7 mouse cellular contexts compared by ENCODE assay signal in genomic region chr1:180568761-180569452, GRCm38 (mm10). TPM values are rescaled to one million over a fixed set of nuclear protein-coding genes. Genes with fewer than 3 reads are reported as not detected.
DNase-seq lines count a peak whose midpoint lies in the region; ATAC-seq lines count a peak whose summit lies in the region.

Parp1 (plus strand) TSS chr1:180568924.

- H3K36me3 ChIP-seq in intestine, embryonic 16.5 days (ENCODE audit: control insufficient read depth, insufficient read depth, low read length) = peaks cover 3% of the 10 kb centered on the region; the same call in 1 of the 2 replicates
- H3K36me3 ChIP-seq in midbrain, embryonic 11.5 days (ENCODE audit: control insufficient read depth, insufficient read depth, low read length) = peaks cover 9% of the 10 kb centered on the region; the same call in 1 of the 2 replicates

- H3K9ac ChIP-seq in intestine, embryonic 16.5 days (ENCODE audit: low read depth, low read length) = peak within 1 kb of the TSS; percentile 91
- H3K9ac ChIP-seq in midbrain, embryonic 11.5 days (ENCODE audit: low read length) = peak within 1 kb of the TSS; percentile 84

- peak within 1 kb of the TSS; percentile 92 for H3K27ac ChIP-seq in intestine, embryonic 16.5 days (ENCODE audit: low read length)
- peak within 1 kb of the TSS; percentile 68 for H3K27ac ChIP-seq in midbrain, embryonic 11.5 days (ENCODE audit: low read depth, low read length)

- H3K9me3 ChIP-seq in intestine, embryonic 16.5 days (ENCODE audit: control insufficient read depth, low read length) = no peaks in the 10 kb centered on the region
- no peaks in the 10 kb centered on the region; the same call in 1 of the 2 replicates for H3K9me3 ChIP-seq in midbrain, embryonic 11.5 days (ENCODE audit: control insufficient read depth, low read length)

- ATAC-seq in intestine, embryonic 16.5 days = peak; percentile 97
- peak; percentile 96 for ATAC-seq in midbrain, embryonic 11.5 days (ENCODE audit: low FRiP score)

- H3K4me3 ChIP-seq in intestine, embryonic 16.5 days (ENCODE audit: low read length) = peak within 1 kb of the TSS; percentile 97
- peak within 1 kb of the TSS; percentile 68 for H3K4me3 ChIP-seq in midbrain, embryonic 11.5 days (ENCODE audit: low read depth, low read length)

- peak; percentile 98 for DNase-seq in adrenal gland, adult 2 months
- peak; percentile 93 for DNase-seq in embryo, embryonic 11.5 days (ENCODE audit: low read depth, low spot score)
- DNase-seq in gastrocnemius, postnatal 4 days (ENCODE audit: low spot score in 2 of 2) = peak; percentile 93 to 96
- peak; percentile 94 to 97 for DNase-seq in left cerebral cortex, postnatal 36 days (ENCODE audit: low spot score in 2 of 2)
- DNase-seq in midbrain, embryonic 11.5 days (ENCODE audit: low spot score, missing footprints) = peak; percentile 100
- peak; percentile 88 for DNase-seq in skeletal muscle tissue, adult 2 months (ENCODE audit: low read depth, low spot score)

- H3K4me2 ChIP-seq in intestine, embryonic 16.5 days (ENCODE audit: low read depth, low read length) = peak within 1 kb of the TSS; percentile 72
- H3K4me2 ChIP-seq in midbrain, embryonic 11.5 days = peak within 1 kb of the TSS; percentile 69

- H3K4me1 ChIP-seq in intestine, embryonic 16.5 days (ENCODE audit: control insufficient read depth, insufficient read depth, low read length) = peaks cover 17% of the 10 kb centered on the region
- peaks cover 12% of the 10 kb centered on the region for H3K4me1 ChIP-seq in midbrain, embryonic 11.5 days (ENCODE audit: control insufficient read depth, insufficient read depth, low read length)

- intact Hi-C loops in left cerebral cortex, postnatal 36 days (cut with DNase I) = loop anchor here (5.0 kb wide), 2 partner anchors 57 to 302 kb away; no protein-coding TSS in a partner anchor

- 0 out of 2 replicates have a peak, but pooled peaks cover under 1% of the 10 kb centered on the region for H3K27me3 ChIP-seq in intestine, embryonic 16.5 days (replicated peaks; ENCODE audit: control insufficient read depth, insufficient read depth, low read length)
- no peaks in the 10 kb centered on the region for H3K27me3 ChIP-seq in midbrain, embryonic 11.5 days (ENCODE audit: control insufficient read depth, insufficient read depth, low read length)

- under 1% methylated on average over 67 of the region's 67 CpGs for WGBS in intestine, embryonic 16.5 days
- WGBS in midbrain, embryonic 11.5 days = under 1% methylated on average over 61 of the region's 67 CpGs

RNA-seq across cellular contexts. Expression of gene Parp1, which starts in this region (rescaled TPM):
- 10 to 100 TPM; 55.6 to 77.1 TPM for total RNA-seq in adrenal gland, adult 2 months (2021)
- polyA plus RNA-seq in adrenal gland, adult 2 months (2012; rRNA removed) = 22.2 and 28.2 TPM in 2 replicates
- 10 to 100 TPM; 81.5 to 86.3 TPM for total RNA-seq in gastrocnemius, postnatal 4 days (2021)
- 90.2 and 93.8 TPM in 2 replicates for polyA plus RNA-seq in intestine, embryonic 16.5 days (2015; fragmentation: Nextera tagmentation; extraction: Ambion mirVana)
- total RNA-seq in left cerebral cortex, postnatal 36 days (2021) = 10 to 100 TPM; 87.3 to 88.3 TPM
- polyA plus RNA-seq in midbrain, embryonic 11.5 days (2014; fragmentation: Nextera tagmentation; extraction: Ambion mirVana) = 188 and 213 TPM in 2 replicates

Comparison
In these comparisons a context has a peak if more than half of its experiments do, and no peak if none do; other contexts are left out.
1. Peak in every context shown above with its lines: DNase-seq, ATAC-seq, H3K4me3 ChIP-seq and H3K27ac ChIP-seq.